Mouse (Mus musculus): ENCODE measurements around the gene Kif1bp. TPM values are rescaled to one million over a fixed set of nuclear protein-coding genes. Genes with fewer than 3 reads are reported as not detected.
A peak's percentile ranks its signal among the peaks of the same experiment; 100 is the strongest.
"Not testable (repeated sequence)": the region's sequence is repeated elsewhere in the genome, so short reads cannot be mapped to it uniquely, and the experiment has no call there.

Gene Kif1bp
- 18.5 and 25.1 TPM in 2 replicates for total RNA-seq (2014; fragmentation: Nextera tagmentation)
- total RNA-seq (2017), result 18.7 and 20.9 TPM in 2 replicates

- peak; percentile 96 for ATAC-seq (replicated peaks; ENCODE audit: low FRiP score, low TSS enrichment, poor library complexity, severe bottlenecking)
Observed at GRCm38 (mm10) chr10:62578338-62579100, at the start of gene Kif1bp. TSS of gene Kif1bp (minus strand) at chr10:62578457.

- no peak for ATAC-seq (replicated peaks; ENCODE audit: low FRiP score, low TSS enrichment, poor library complexity, severe bottlenecking)
Observed at GRCm38 (mm10) chr10:62604161-62604560, 25.9 kb upstream of the Kif1bp start.

GRCm38 (mm10) chr10:62603233-62604030 is 25.2 kb upstream of the Kif1bp start:
- no peak for ATAC-seq (replicated peaks; ENCODE audit: low FRiP score, low TSS enrichment, poor library complexity, severe bottlenecking)

GRCm38 (mm10) chr10:62602177-62603040 is 24.2 kb upstream of the Kif1bp start, which contains the start of gene Ddx21:
TSS of gene Ddx21 (minus strand) at chr10:62602281.
- peak; percentile 92 for ATAC-seq (replicated peaks; ENCODE audit: low FRiP score, low TSS enrichment, poor library complexity, severe bottlenecking)

- no peak; the same call in 1 of the 2 replicates for ATAC-seq (replicated peaks; ENCODE audit: low FRiP score, low TSS enrichment, poor library complexity, severe bottlenecking)
Observed at GRCm38 (mm10) chr10:62601833-62602176, 23.5 kb upstream of the Kif1bp start.

- peak; percentile 33; the same call in 1 of the 2 replicates for ATAC-seq (replicated peaks; ENCODE audit: low FRiP score, low TSS enrichment, poor library complexity, severe bottlenecking)
Observed at GRCm38 (mm10) chr10:62601053-62601791, 23.0 kb upstream of the Kif1bp start.

GRCm38 (mm10) chr10:62600056-62600455 is 21.8 kb upstream of the Kif1bp start:
- no peak for ATAC-seq (replicated peaks; ENCODE audit: low FRiP score, low TSS enrichment, poor library complexity, severe bottlenecking)

- not testable (repeated sequence) for ATAC-seq (replicated peaks; ENCODE audit: low FRiP score, low TSS enrichment, poor library complexity, severe bottlenecking)
Observed at GRCm38 (mm10) chr10:62599311-62599710, 21.1 kb upstream of the Kif1bp start.

- ATAC-seq (replicated peaks; ENCODE audit: low FRiP score, low TSS enrichment, poor library complexity, severe bottlenecking), result no peak
Observed at GRCm38 (mm10) chr10:62592496-62592895, 14.2 kb upstream of the Kif1bp start.

- ATAC-seq (replicated peaks; ENCODE audit: low FRiP score, low TSS enrichment, poor library complexity, severe bottlenecking), result peak; percentile 90
Observed at GRCm38 (mm10) chr10:62590200-62590599, 11.9 kb upstream of the Kif1bp start.

- ATAC-seq (replicated peaks; ENCODE audit: low FRiP score, low TSS enrichment, poor library complexity, severe bottlenecking), result no peak
Observed at GRCm38 (mm10) chr10:62588616-62589015, 10.4 kb upstream of the Kif1bp start.

- ATAC-seq (replicated peaks; ENCODE audit: low FRiP score, low TSS enrichment, poor library complexity, severe bottlenecking), result no peak
Observed at GRCm38 (mm10) chr10:62583245-62583644, 5.0 kb upstream of the Kif1bp start.

- no peak for ATAC-seq (replicated peaks; ENCODE audit: low FRiP score, low TSS enrichment, poor library complexity, severe bottlenecking)
Observed at GRCm38 (mm10) chr10:62582701-62583100, 4.4 kb upstream of the Kif1bp start.

- no peak for ATAC-seq (replicated peaks; ENCODE audit: low FRiP score, low TSS enrichment, poor library complexity, severe bottlenecking)
Observed at GRCm38 (mm10) chr10:62582263-62582662, 4.0 kb upstream of the Kif1bp start.

GRCm38 (mm10) chr10:62579129-62579528 is 872 bp upstream of the Kif1bp start:
- ATAC-seq (replicated peaks; ENCODE audit: low FRiP score, low TSS enrichment, poor library complexity, severe bottlenecking), result not testable (repeated sequence)

- ATAC-seq (replicated peaks; ENCODE audit: low FRiP score, low TSS enrichment, poor library complexity, severe bottlenecking), result peak; percentile 23
Observed at GRCm38 (mm10) chr10:62577673-62578337, 452 bp downstream of the Kif1bp start.

GRCm38 (mm10) chr10:62575001-62575400 is 3.3 kb downstream of the Kif1bp start:
- ATAC-seq (replicated peaks; ENCODE audit: low FRiP score, low TSS enrichment, poor library complexity, severe bottlenecking), result no peak

GRCm38 (mm10) chr10:62570126-62570871 is 8.0 kb downstream of the Kif1bp start:
- peak; percentile 31; the same call in 1 of the 2 replicates for ATAC-seq (replicated peaks; ENCODE audit: low FRiP score, low TSS enrichment, poor library complexity, severe bottlenecking)
